Mouse (Mus musculus): ENCODE measurements around the gene Brat1. TPM values are rescaled to one million over a fixed set of nuclear protein-coding genes. Genes with fewer than 3 reads are reported as not detected.

Gene Brat1
- polyA plus RNA-seq, 1 experiment from 2014 or later: 8.8 TPM

- ATAC-seq (replicated peaks; ENCODE audit: insufficient number of reproducible peaks, low FRiP score, low TSS enrichment, low read depth) (no peak), DNase-seq (ENCODE audit: low spot score) (no peak)
- H3K27ac ChIP-seq (replicated peaks; ENCODE audit: low read depth, low read length): no peak overlapping the region
- no peak overlapping the region for H3K4me3 ChIP-seq (ENCODE audit: low read depth, low read length)
- H3K4me2 ChIP-seq (ENCODE audit: low read depth, low read length): no peak overlapping the region
- H3K9me3 ChIP-seq (replicated peaks; ENCODE audit: control insufficient read depth, low read length): no peaks in the 10 kb centered on the region
- H3K9ac ChIP-seq (replicated peaks; ENCODE audit: low read length): no peak overlapping the region
- no peaks in the 10 kb centered on the region for H3K27me3 ChIP-seq (ENCODE audit: control insufficient read depth, insufficient read depth, low read length)
- 39% methylated on average over 17 of the region's 17 CpGs for WGBS
- 0 out of 2 replicates have a peak, but pooled peaks cover 3% of the 10 kb centered on the region for H3K4me1 ChIP-seq (ENCODE audit: control insufficient read depth, insufficient read depth, low read length)
- H3K36me3 ChIP-seq (replicated peaks; ENCODE audit: control insufficient read depth, insufficient read depth, low read depth, low read length): no peaks in the 10 kb centered on the region
These were observed 1.1 kb upstream of the Brat1 start for GRCm38 (mm10) chr5:140703480-140704377.

- ATAC-seq (replicated peaks; ENCODE audit: insufficient number of reproducible peaks, low FRiP score, low TSS enrichment, low read depth): no peak
- Histone ChIP-seq H3K27me3 (ENCODE audit: control insufficient read depth, insufficient read depth, low read length) (no peaks in the 10 kb centered on the region), H3K36me3 (replicated peaks; ENCODE audit: control insufficient read depth, insufficient read depth, low read depth, low read length) (peaks cover 3% of the 10 kb centered on the region; the same call in 1 of the 2 replicates), H3K9me3 (replicated peaks; ENCODE audit: control insufficient read depth, low read length) (no peaks in the 10 kb centered on the region), H3K9ac (replicated peaks; ENCODE audit: low read length) (peak overlapping the region; percentile 73), H3K4me1 (ENCODE audit: control insufficient read depth, insufficient read depth, low read length) (0 out of 2 replicates have a peak, but pooled peaks cover 3% of the 10 kb centered on the region), H3K27ac (replicated peaks; ENCODE audit: low read depth, low read length) (no peak overlapping the region), H3K4me3 (ENCODE audit: low read depth, low read length) (peak overlapping the region; percentile 60), H3K4me2 (ENCODE audit: low read depth, low read length) (peak overlapping the region; percentile 71)
- WGBS: 55% methylated on average over 7 of the region's 7 CpGs
- no peak for DNase-seq (ENCODE audit: low spot score)
These were observed 825 bp downstream of the Brat1 start for GRCm38 (mm10) chr5:140705501-140706171.

- 95% methylated on average over 6 of the region's 6 CpGs for WGBS
- no peak overlapping the region for H3K4me2 ChIP-seq (ENCODE audit: low read depth, low read length)
- ATAC-seq (replicated peaks; ENCODE audit: insufficient number of reproducible peaks, low FRiP score, low TSS enrichment, low read depth) (no peak), DNase-seq (ENCODE audit: low spot score) (no peak)
- H3K36me3 ChIP-seq (replicated peaks; ENCODE audit: control insufficient read depth, insufficient read depth, low read depth, low read length): peaks cover 10% of the 10 kb centered on the region
- H3K4me3 ChIP-seq (ENCODE audit: low read depth, low read length): no peak overlapping the region
- H3K27me3 ChIP-seq (ENCODE audit: control insufficient read depth, insufficient read depth, low read length): no peaks in the 10 kb centered on the region
- no peaks in the 10 kb centered on the region for H3K9me3 ChIP-seq (replicated peaks; ENCODE audit: control insufficient read depth, low read length)
- no peak overlapping the region for H3K9ac ChIP-seq (replicated peaks; ENCODE audit: low read length)
- H3K4me1 ChIP-seq (ENCODE audit: control insufficient read depth, insufficient read depth, low read length): no peaks in the 10 kb centered on the region
- no peak overlapping the region for H3K27ac ChIP-seq (replicated peaks; ENCODE audit: low read depth, low read length)
These were observed 5.5 kb downstream of the Brat1 start for GRCm38 (mm10) chr5:140710315-140710714.

GRCm38 (mm10) chr5:140711040-140711439, 6.2 kb downstream of the Brat1 start:
- H3K36me3 ChIP-seq (replicated peaks; ENCODE audit: control insufficient read depth, insufficient read depth, low read depth, low read length): peaks cover 10% of the 10 kb centered on the region
- H3K27ac ChIP-seq (replicated peaks; ENCODE audit: low read depth, low read length): no peak overlapping the region
- H3K27me3 ChIP-seq (ENCODE audit: control insufficient read depth, insufficient read depth, low read length): no peaks in the 10 kb centered on the region
- no peak overlapping the region for H3K9ac ChIP-seq (replicated peaks; ENCODE audit: low read length)
- H3K4me3 ChIP-seq (ENCODE audit: low read depth, low read length): no peak overlapping the region
- H3K4me2 ChIP-seq (ENCODE audit: low read depth, low read length): no peak overlapping the region
- no peak for ATAC-seq (replicated peaks; ENCODE audit: insufficient number of reproducible peaks, low FRiP score, low TSS enrichment, low read depth)
- 83% methylated on average over 5 of the region's 5 CpGs for WGBS
- no peak for DNase-seq (ENCODE audit: low spot score)
- no peaks in the 10 kb centered on the region for H3K9me3 ChIP-seq (replicated peaks; ENCODE audit: control insufficient read depth, low read length)
- H3K4me1 ChIP-seq (ENCODE audit: control insufficient read depth, insufficient read depth, low read length): no peaks in the 10 kb centered on the region

- H3K9me3 ChIP-seq (replicated peaks; ENCODE audit: control insufficient read depth, low read length): no peaks in the 10 kb centered on the region
- H3K27ac ChIP-seq (replicated peaks; ENCODE audit: low read depth, low read length): no peak overlapping the region
- 82% methylated on average over 7 of the region's 7 CpGs for WGBS
- no peak overlapping the region for H3K4me2 ChIP-seq (ENCODE audit: low read depth, low read length)
- no peaks in the 10 kb centered on the region for H3K27me3 ChIP-seq (ENCODE audit: control insufficient read depth, insufficient read depth, low read length)
- no peaks in the 10 kb centered on the region; the same call in 1 of the 2 replicates for H3K36me3 ChIP-seq (replicated peaks; ENCODE audit: control insufficient read depth, insufficient read depth, low read depth, low read length)
- no peak for ATAC-seq (replicated peaks; ENCODE audit: insufficient number of reproducible peaks, low FRiP score, low TSS enrichment, low read depth)
- DNase-seq (ENCODE audit: low spot score): no peak
- no peak overlapping the region for H3K9ac ChIP-seq (replicated peaks; ENCODE audit: low read length)
- no peak overlapping the region for H3K4me3 ChIP-seq (ENCODE audit: low read depth, low read length)
- H3K4me1 ChIP-seq (ENCODE audit: control insufficient read depth, insufficient read depth, low read length): no peaks in the 10 kb centered on the region
These were observed 16.0 kb downstream of the Brat1 start for GRCm38 (mm10) chr5:140720773-140721172.

- Histone ChIP-seq H3K4me1 (ENCODE audit: control insufficient read depth, insufficient read depth, low read length) (no peaks in the 10 kb centered on the region), H3K9me3 (replicated peaks; ENCODE audit: control insufficient read depth, low read length) (no peaks in the 10 kb centered on the region), H3K27me3 (ENCODE audit: control insufficient read depth, insufficient read depth, low read length) (no peaks in the 10 kb centered on the region), H3K9ac (replicated peaks; ENCODE audit: low read length) (no peak overlapping the region), H3K36me3 (replicated peaks; ENCODE audit: control insufficient read depth, insufficient read depth, low read depth, low read length) (no peaks in the 10 kb centered on the region; the same call in 1 of the 2 replicates), H3K4me3 (ENCODE audit: low read depth, low read length) (no peak overlapping the region), H3K4me2 (ENCODE audit: low read depth, low read length) (no peak overlapping the region), H3K27ac (replicated peaks; ENCODE audit: low read depth, low read length) (no peak overlapping the region)
- WGBS: 73% methylated on average over 3 of the region's 3 CpGs
- DNase-seq (ENCODE audit: low spot score): no peak
- no peak for ATAC-seq (replicated peaks; ENCODE audit: insufficient number of reproducible peaks, low FRiP score, low TSS enrichment, low read depth)
These were observed 17.3 kb downstream of the Brat1 start for GRCm38 (mm10) chr5:140722121-140722520.

- Histone ChIP-seq H3K36me3 (replicated peaks; ENCODE audit: control insufficient read depth, insufficient read depth, low read depth, low read length) (no peaks in the 10 kb centered on the region), H3K4me3 (ENCODE audit: low read depth, low read length) (no peak within 1 kb of the TSS), H3K9me3 (replicated peaks; ENCODE audit: control insufficient read depth, low read length) (no peaks in the 10 kb centered on the region), H3K27me3 (ENCODE audit: control insufficient read depth, insufficient read depth, low read length) (no peaks in the 10 kb centered on the region), H3K4me2 (ENCODE audit: low read depth, low read length) (no peak within 1 kb of the TSS), H3K9ac (replicated peaks; ENCODE audit: low read length) (no peak within 1 kb of the TSS), H3K27ac (replicated peaks; ENCODE audit: low read depth, low read length) (no peak within 1 kb of the TSS), H3K4me1 (ENCODE audit: control insufficient read depth, insufficient read depth, low read length) (no peaks in the 10 kb centered on the region)
- 84% methylated on average over 13 of the region's 13 CpGs for WGBS
- no peak for ATAC-seq (replicated peaks; ENCODE audit: insufficient number of reproducible peaks, low FRiP score, low TSS enrichment, low read depth)
- DNase-seq (ENCODE audit: low spot score): no peak
These were observed 19.0 kb downstream of the Brat1 start, which contains the start of gene Amz1 for GRCm38 (mm10) chr5:140723822-140724221. Amz1 (plus strand) TSS chr5:140724127.
